Mouse (Mus musculus) thymus, postnatal 4 days (tissue): ENCODE measurements around the gene Pes1.
A peak's percentile ranks its signal among the peaks of the same experiment; 100 is the strongest.
"Not testable (repeated sequence)": the region's sequence is repeated elsewhere in the genome, so short reads cannot be mapped to it uniquely, and the experiment has no call there.

ENCODE experiments used
- DNase-seq: peaks from one replicate; pipeline ENCODE4 v3.0.0; 2021

The Pes1 gene

GRCm38 (mm10) chr11:3963610-3964415 is at the start of gene Pes1:
Gene Pes1, plus strand, starts transcription at chr11:3963975.
- DNase-seq = peak; percentile 80

GRCm38 (mm10) chr11:3914109-3914840 is 49.5 kb upstream of the Pes1 start, which contains the start of gene Slc35e4:
Gene Slc35e4, minus strand, starts transcription at chr11:3914664.
- peak; percentile 90 for DNase-seq

GRCm38 (mm10) chr11:3918738-3919137 is 45.0 kb upstream of the Pes1 start:
- peak; percentile 36 for DNase-seq

GRCm38 (mm10) chr11:3920476-3920875 is 43.3 kb upstream of the Pes1 start:
- no peak for DNase-seq

- peak; percentile 65 for DNase-seq
Measured at GRCm38 (mm10) chr11:3921281-3921850, 42.4 kb upstream of the Pes1 start.

- no peak for DNase-seq
Measured at GRCm38 (mm10) chr11:3922115-3922514, 41.7 kb upstream of the Pes1 start.

- no peak for DNase-seq
Measured at GRCm38 (mm10) chr11:3922731-3923130, 41.0 kb upstream of the Pes1 start.

GRCm38 (mm10) chr11:3925916-3926315 is 37.9 kb upstream of the Pes1 start:
- no peak for DNase-seq

- DNase-seq = no peak
Measured at GRCm38 (mm10) chr11:3930019-3930418, 33.8 kb upstream of the Pes1 start.

GRCm38 (mm10) chr11:3930931-3931330 is 32.8 kb upstream of the Pes1 start:
- no peak for DNase-seq

- DNase-seq = peak; percentile 74
Measured at GRCm38 (mm10) chr11:3931511-3932211, 32.1 kb upstream of the Pes1 start, which contains the start of gene Tcn2. Gene Tcn2, minus strand, starts transcription at chr11:3932159.

- no peak for DNase-seq
Measured at GRCm38 (mm10) chr11:3933756-3934285, 30.0 kb upstream of the Pes1 start.

GRCm38 (mm10) chr11:3935135-3935534 is 28.6 kb upstream of the Pes1 start:
- no peak for DNase-seq

GRCm38 (mm10) chr11:3936318-3936717 is 27.5 kb upstream of the Pes1 start:
- no peak for DNase-seq

GRCm38 (mm10) chr11:3937321-3937874 is 26.4 kb upstream of the Pes1 start:
- no peak for DNase-seq

- no peak for DNase-seq
Measured at GRCm38 (mm10) chr11:3941371-3941770, 22.4 kb upstream of the Pes1 start.

- no peak for DNase-seq
Measured at GRCm38 (mm10) chr11:3946386-3946785, 17.4 kb upstream of the Pes1 start.

GRCm38 (mm10) chr11:3954876-3955275 is 8.9 kb upstream of the Pes1 start:
- not testable (repeated sequence) for DNase-seq

- DNase-seq = not testable (repeated sequence)
Measured at GRCm38 (mm10) chr11:3955371-3955770, 8.4 kb upstream of the Pes1 start.

GRCm38 (mm10) chr11:3960901-3961300 is 2.9 kb upstream of the Pes1 start:
- DNase-seq = no peak

GRCm38 (mm10) chr11:3961761-3962160 is 2.0 kb upstream of the Pes1 start:
- DNase-seq = no peak

- DNase-seq = no peak
Measured at GRCm38 (mm10) chr11:3963155-3963554, 620 bp upstream of the Pes1 start.
